Mouse (Mus musculus) central nervous system, embryonic 18 days (tissue): ENCODE results near the gene Vbp1. TPM values are rescaled to one million over a fixed set of nuclear protein-coding genes. Genes with fewer than 3 reads are reported as not detected.

Experiments used
- polyA plus RNA-seq: library from polyadenylated mRNA; depleted of rRNA; stranded (reverse); fragments of >200 nt; gene quantifications from 2 replicates; pipeline ENCODE4 v1.2.3, GENCODE M21; 2012; rRNA removed

The Vbp1 gene
- polyA plus RNA-seq = 117 and 122 TPM in 2 replicates

GRCm38 (mm10) chrX:75514179-75514972 is at the start of gene Vbp1:
TSS of gene Vbp1 (plus strand) at chrX:75514299.

GRCm38 (mm10) chrX:75577582-75578324 is 63.7 kb downstream of the Vbp1 start, which contains the start of gene Rab39b:
TSS of gene Rab39b (minus strand) at chrX:75578231.

Other genes starting within 250 kb of the Vbp1 start
- 20.9 and 22.6 TPM in 2 replicates for gene Fundc2, start 131.9 kb upstream of the Vbp1 start, polyA plus RNA-seq
- gene F8, start 131.7 kb upstream of the Vbp1 start, polyA plus RNA-seq = 0.39 and 0.74 TPM in 2 replicates
- 23.1 and 25.2 TPM in 2 replicates for gene Cmc4, start 97.7 kb upstream of the Vbp1 start, polyA plus RNA-seq
- 10.0 and 10.8 TPM in 2 replicates for gene Mtcp1, start 97.7 kb upstream of the Vbp1 start, polyA plus RNA-seq
- 21.6 and 22.1 TPM in 2 replicates for gene Brcc3, start 97.7 kb upstream of the Vbp1 start, polyA plus RNA-seq
- gene Rab39b, start 63.9 kb downstream of the Vbp1 start, polyA plus RNA-seq = 18.1 and 20.1 TPM in 2 replicates